Mouse (Mus musculus) embryonic facial prominence, embryonic 14.5 days (tissue): ENCODE data around the gene Naglu. TPM values are rescaled to one million over a fixed set of nuclear protein-coding genes. Genes with fewer than 3 reads are reported as not detected.

ENCODE experiments used
- microRNA-seq: library from miRNA; unstranded; fragments of <30 nt; microRNA quantifications from one replicate; pipeline ENCODE4, GENCODE M21; 2016; ENCODE audit warnings: borderline number of aligned reads
- polyA plus RNA-seq: library from polyadenylated mRNA; unstranded; fragments of >200 nt; fragmentation: Nextera tagmentation; extraction: Ambion mirVana; gene quantifications from 2 replicates; pipeline ENCODE4 v1.2.1, GENCODE M21; 2014

The Naglu gene
- polyA plus RNA-seq, 1 experiment from 2014 or later, result 13.9 TPM

Small RNAs within 50 kb of the gene (microRNA-seq; reads per million reads assigned to microRNA genes)
- 1.00 reads per million for gene Mir6928

Other genes with a start within 250 kb of the Naglu start
- 24.5 and 27.6 TPM in 2 replicates for gene Stat5b, start 219.3 kb upstream of the Naglu start, polyA plus RNA-seq
- 8.2 and 9.2 TPM in 2 replicates for gene Stat5a, start 210.7 kb upstream of the Naglu start, polyA plus RNA-seq
- 71.4 and 82.9 TPM in 2 replicates for gene Stat3, start 130.5 kb upstream of the Naglu start, polyA plus RNA-seq
- 145 and 160 TPM in 2 replicates for gene Cavin1, start 99.1 kb upstream of the Naglu start, polyA plus RNA-seq
- 35.0 and 37.9 TPM in 2 replicates for gene Atp6v0a1, start 60.6 kb upstream of the Naglu start, polyA plus RNA-seq
- not detected in 2 replicates for gene Hsd17b1, start 8.4 kb downstream of the Naglu start, polyA plus RNA-seq
- 39.1 and 40.5 TPM in 2 replicates for gene Coasy, start 12.6 kb downstream of the Naglu start, polyA plus RNA-seq
- gene Mlx, start 17.3 kb downstream of the Naglu start, polyA plus RNA-seq, result 45.8 and 55.2 TPM in 2 replicates
- 27.2 and 34.4 TPM in 2 replicates for gene Psmc3ip, start 25.4 kb downstream of the Naglu start, polyA plus RNA-seq
- gene Retreg3, start 49.9 kb downstream of the Naglu start, polyA plus RNA-seq, result 10.4 and 12.1 TPM in 2 replicates
- gene Tubg1, start 49.9 kb downstream of the Naglu start, polyA plus RNA-seq, result 55.7 and 60.2 TPM in 2 replicates
- gene Tubg2, start 85.9 kb downstream of the Naglu start, polyA plus RNA-seq, result 6.6 and 8.4 TPM in 2 replicates
- gene Cntnap1, start 100.5 kb downstream of the Naglu start, polyA plus RNA-seq, result 1.6 and 1.9 TPM in 2 replicates
- gene Plekhh3, start 101.3 kb downstream of the Naglu start, polyA plus RNA-seq, result 17.7 and 20.9 TPM in 2 replicates
- 0.28 TPM in 1 of 2 replicates, not detected in the other for gene Ccr10, start 105.4 kb downstream of the Naglu start, polyA plus RNA-seq
- gene Ezh1, start 156.5 kb downstream of the Naglu start, polyA plus RNA-seq, result 14.8 and 15.5 TPM in 2 replicates
- gene Ramp2, start 176.0 kb downstream of the Naglu start, polyA plus RNA-seq, result 128 and 154 TPM in 2 replicates
- gene Vps25, start 183.7 kb downstream of the Naglu start, polyA plus RNA-seq, result 111 and 116 TPM in 2 replicates
- 10.7 and 11.9 TPM in 2 replicates for gene Wnk4, start 190.6 kb downstream of the Naglu start, polyA plus RNA-seq
- 0.90 and 1.6 TPM in 2 replicates for gene Cntd1, start 209.0 kb downstream of the Naglu start, polyA plus RNA-seq
- gene Coa3, start 209.1 kb downstream of the Naglu start, polyA plus RNA-seq, result 180 and 181 TPM in 2 replicates
- gene Becn1, start 232.3 kb downstream of the Naglu start, polyA plus RNA-seq, result 134 and 139 TPM in 2 replicates
- 98.0 and 106 TPM in 2 replicates for gene Psme3, start 246.2 kb downstream of the Naglu start, polyA plus RNA-seq